Mouse (Mus musculus): Measurements from ENCODE around the gene Vmn1r44. TPM values are rescaled to one million over a fixed set of nuclear protein-coding genes. Genes with fewer than 3 reads are reported as not detected.
"Not testable (repeated sequence)": the region's sequence is repeated elsewhere in the genome, so short reads cannot be mapped to it uniquely, and the experiment has no call there.

Gene Vmn1r44
- polyA plus RNA-seq (2016; fragmentation: Nextera tagmentation; extraction: Ambion mirVana), result not detected in 2 replicates

DNA sequence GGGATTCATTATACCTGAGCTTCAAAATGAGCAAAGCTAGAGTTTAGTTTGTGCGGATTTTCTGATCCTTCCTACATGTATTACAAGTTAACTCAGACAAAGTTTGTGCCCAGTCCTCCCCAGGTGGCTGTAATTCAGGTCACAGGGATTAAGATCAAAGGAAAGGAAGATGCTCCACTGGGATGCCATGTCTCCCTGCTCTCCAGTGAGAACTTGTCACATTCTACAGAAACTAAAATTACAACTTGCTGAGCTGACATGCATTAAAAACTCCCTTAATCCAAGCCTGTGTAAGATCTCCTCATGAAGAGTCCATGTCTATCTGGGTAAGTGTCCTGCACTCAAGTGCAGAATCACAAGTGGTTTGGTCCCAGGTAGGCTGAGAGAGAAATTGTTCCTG is at the start of gene Vmn1r44:
Vmn1r44 (plus strand) TSS at position 301 of the 400 bp plus-strand sequence.
- Histone ChIP-seq H3K4me1 (no peaks in the 10 kb centered on the region), H3K4me3 (no peak within 1 kb of the TSS), H3K9me3 (no peaks in the 10 kb centered on the region), H3K27ac (no peak within 1 kb of the TSS), H3K36me3 (no peaks in the 10 kb centered on the region), H3K27me3 (ENCODE audit: insufficient read depth, poor library complexity, severe bottlenecking) (no peaks in the 10 kb centered on the region)
- DNase-seq (ENCODE audit: low spot score), result no peak
- WGBS, result 68% methylated on average over 1 of the region's 1 CpGs

DNA sequence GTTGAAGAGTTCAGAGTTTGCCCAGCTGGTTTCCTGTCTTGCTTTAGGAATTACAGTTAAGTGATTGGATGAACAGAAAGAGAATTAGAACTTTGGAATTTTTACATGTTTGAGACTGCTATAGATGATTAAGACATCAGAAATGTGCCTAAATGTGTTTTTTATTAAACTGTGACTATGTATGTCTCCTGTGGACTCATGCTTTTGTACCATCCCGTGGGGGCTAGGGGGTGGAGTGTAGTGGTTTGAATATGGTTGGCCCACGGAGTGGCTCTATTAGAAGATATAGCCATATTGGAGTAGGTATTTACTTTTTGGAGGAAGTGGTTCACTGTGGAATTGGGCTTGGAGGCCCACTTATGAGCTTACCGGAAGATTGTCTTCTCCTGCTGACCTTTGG is 25.9 kb upstream of the Vmn1r44 start:
- Histone ChIP-seq H3K4me3 (no peak overlapping the region), H3K9me3 (0 out of 2 replicates have a peak, but pooled peaks cover 5% of the 10 kb centered on the region), H3K27ac (no peak overlapping the region), H3K27me3 (ENCODE audit: insufficient read depth, poor library complexity, severe bottlenecking) (no peaks in the 10 kb centered on the region), H3K36me3 (no peaks in the 10 kb centered on the region), H3K4me1 (no peaks in the 10 kb centered on the region)
- WGBS, result 74% methylated on average over 3 of the region's 3 CpGs
- no peak for DNase-seq (ENCODE audit: low spot score)

DNA sequence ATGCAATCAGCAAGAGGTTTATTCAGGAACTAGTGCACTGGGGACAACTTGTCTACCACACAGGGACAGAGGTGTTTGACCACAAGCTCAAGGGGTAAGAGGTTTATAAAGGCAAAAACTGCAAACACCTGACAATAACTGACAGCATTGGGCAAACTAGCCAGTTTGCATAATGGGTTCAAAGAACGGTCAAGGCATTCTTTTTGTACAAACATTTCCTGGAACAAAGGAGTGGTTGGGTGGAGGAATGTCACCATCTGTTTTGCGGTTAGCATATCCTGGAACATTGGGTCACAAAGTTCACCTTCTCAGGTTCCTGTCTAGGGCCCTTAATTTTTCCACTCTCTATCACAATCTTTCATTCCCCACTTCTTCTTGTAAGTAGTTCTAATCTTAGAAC is 23.6 kb upstream of the Vmn1r44 start:
- WGBS, result 77% methylated on average over 2 of the region's 2 CpGs
- Histone ChIP-seq H3K27ac (no peak overlapping the region), H3K36me3 (no peaks in the 10 kb centered on the region), H3K4me1 (no peaks in the 10 kb centered on the region), H3K4me3 (no peak overlapping the region), H3K27me3 (ENCODE audit: insufficient read depth, poor library complexity, severe bottlenecking) (no peaks in the 10 kb centered on the region), H3K9me3 (0 out of 2 replicates have a peak, but pooled peaks cover 3% of the 10 kb centered on the region)
- DNase-seq (ENCODE audit: low spot score), result no peak

DNA sequence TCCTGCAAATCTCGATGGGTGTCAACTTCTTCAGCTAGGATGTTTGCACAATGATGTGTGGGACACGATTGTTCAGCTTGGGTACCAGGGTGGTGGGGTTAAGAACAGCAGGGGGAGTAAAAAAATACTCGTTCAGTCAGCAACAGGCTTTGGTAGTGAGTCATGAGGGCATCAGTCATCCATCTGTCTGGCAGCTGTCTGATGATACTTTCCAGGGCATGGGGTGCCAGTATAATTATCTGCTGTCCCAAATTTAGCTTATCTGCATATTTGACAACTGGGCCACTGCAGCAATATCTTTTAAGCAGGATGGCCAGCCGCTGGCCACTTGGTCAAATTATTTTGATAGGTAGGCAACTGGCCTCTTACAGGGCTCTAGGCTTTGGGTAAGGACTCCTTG is 19.7 kb upstream of the Vmn1r44 start:
- H3K9me3 ChIP-seq, result peaks cover 5% of the 10 kb centered on the region; the same call in 1 of the 2 replicates
- H3K4me1 ChIP-seq, result no peaks in the 10 kb centered on the region
- no peaks in the 10 kb centered on the region for H3K36me3 ChIP-seq
- DNase-seq (ENCODE audit: low spot score), result no peak
- no peak overlapping the region for H3K4me3 ChIP-seq
- 68% methylated on average over 4 of the region's 4 CpGs for whole genome bisulfite sequencing
- no peak overlapping the region for H3K27ac ChIP-seq
- no peaks in the 10 kb centered on the region for H3K27me3 ChIP-seq (ENCODE audit: insufficient read depth, poor library complexity, severe bottlenecking)

DNA sequence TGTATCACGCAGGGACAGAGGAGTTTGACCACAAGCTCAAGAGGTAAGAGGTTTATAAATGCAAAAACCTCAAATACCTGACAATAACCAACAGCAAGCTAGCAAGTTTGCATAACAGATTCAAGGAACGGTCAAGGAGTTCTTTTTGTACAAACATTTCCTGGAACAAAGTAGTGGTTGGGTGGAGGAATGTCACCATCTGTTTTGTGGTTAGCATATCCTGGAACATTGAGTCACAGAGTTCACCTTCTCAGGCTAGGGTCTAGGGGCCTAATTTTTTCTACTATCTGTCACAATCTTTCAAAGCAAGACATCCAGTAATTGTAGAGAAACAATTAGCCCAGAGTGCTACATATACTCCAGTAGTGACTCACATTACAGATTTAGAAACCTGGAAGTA is 16.2 kb upstream of the Vmn1r44 start:
- no peaks in the 10 kb centered on the region for H3K27me3 ChIP-seq (ENCODE audit: insufficient read depth, poor library complexity, severe bottlenecking)
- no peak overlapping the region for H3K4me3 ChIP-seq
- no peaks in the 10 kb centered on the region for H3K4me1 ChIP-seq
- no peak for DNase-seq (ENCODE audit: low spot score)
- 77% methylated on average over 2 of the region's 2 CpGs for WGBS
- peaks cover 5% of the 10 kb centered on the region; the same call in 1 of the 2 replicates for H3K9me3 ChIP-seq
- H3K27ac ChIP-seq, result no peak overlapping the region
- no peaks in the 10 kb centered on the region for H3K36me3 ChIP-seq

DNA sequence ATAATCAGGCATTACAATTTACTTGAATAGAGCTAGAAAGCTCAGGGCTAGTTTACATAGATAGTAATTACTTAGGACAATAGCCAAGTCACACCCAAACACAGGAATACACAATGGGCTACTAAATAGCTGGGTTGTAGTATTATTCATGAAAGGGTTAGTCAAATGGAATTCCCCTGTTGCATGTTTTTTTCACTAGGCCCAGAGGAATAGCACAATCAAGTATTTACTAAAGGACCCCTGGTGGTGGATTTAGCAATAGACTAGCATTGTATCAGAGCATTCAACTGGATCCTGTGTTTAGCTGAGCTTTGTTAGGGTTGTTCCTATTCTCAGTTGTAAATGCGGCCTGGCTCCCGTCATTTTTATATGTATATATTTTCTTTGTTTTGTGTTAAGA is 15.5 kb upstream of the Vmn1r44 start:
- Histone ChIP-seq H3K27me3 (ENCODE audit: insufficient read depth, poor library complexity, severe bottlenecking) (no peaks in the 10 kb centered on the region), H3K4me3 (no peak overlapping the region), H3K36me3 (no peaks in the 10 kb centered on the region), H3K4me1 (no peaks in the 10 kb centered on the region), H3K9me3 (peaks cover 5% of the 10 kb centered on the region; the same call in 1 of the 2 replicates), H3K27ac (no peak overlapping the region)
- DNase-seq (ENCODE audit: low spot score), result no peak
- 89% methylated on average over 2 of the region's 2 CpGs for WGBS

DNA sequence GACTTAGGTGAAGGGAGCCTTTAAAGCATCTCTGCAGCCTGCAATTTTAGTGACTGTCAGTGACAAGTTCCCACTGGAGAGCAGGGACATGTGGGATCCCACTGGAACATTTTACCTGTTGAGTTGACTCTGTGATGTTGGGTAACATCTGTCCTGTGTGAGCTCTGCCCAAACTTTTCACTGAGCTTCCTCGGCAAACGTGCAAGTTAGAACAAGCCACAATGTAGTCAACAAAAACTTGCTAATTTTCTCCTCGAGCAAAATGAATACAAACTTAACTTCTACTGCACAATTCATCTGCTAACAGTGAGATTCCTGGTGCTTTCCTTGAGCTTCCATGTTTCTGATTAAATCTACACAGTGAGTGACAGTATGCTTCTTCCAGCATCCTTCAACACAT is 7.1 kb upstream of the Vmn1r44 start, which contains the start of the genes Vmn1r42 and Vmn1r43:
Vmn1r42 (minus strand) TSS at position 101 of the 400 bp plus-strand sequence.
Vmn1r43 (minus strand) TSS at position 101 of the 400 bp plus-strand sequence.
- 72% methylated on average over 3 of the region's 3 CpGs for WGBS
- not testable (repeated sequence) for H3K4me3 ChIP-seq; H3K27me3 ChIP-seq (ENCODE audit: insufficient read depth, poor library complexity, severe bottlenecking); H3K27ac ChIP-seq; H3K9me3 ChIP-seq; DNase-seq (ENCODE audit: low spot score); H3K4me1 ChIP-seq; H3K36me3 ChIP-seq

DNA sequence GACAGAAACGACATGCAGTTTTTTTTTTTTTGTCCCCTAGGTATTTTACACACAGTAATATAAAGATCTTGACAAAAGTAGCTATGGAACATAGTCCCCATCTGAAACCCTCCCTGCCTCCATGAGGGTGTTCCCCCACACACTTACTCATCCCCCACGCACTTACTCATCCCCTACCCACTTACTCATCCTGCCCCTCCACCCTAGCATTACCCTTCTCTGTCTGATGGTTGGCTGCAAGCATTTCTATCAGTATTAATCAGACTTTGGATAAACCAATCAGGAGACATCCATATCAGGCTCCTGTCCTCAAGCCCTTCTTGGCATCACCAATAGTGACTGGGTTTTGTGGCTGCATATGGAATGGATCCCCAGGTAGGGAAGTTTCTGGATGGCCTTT is 6.5 kb upstream of the Vmn1r44 start:
- Histone ChIP-seq H3K9me3 (no peaks in the 10 kb centered on the region), H3K4me3 (no peak overlapping the region), H3K36me3 (no peaks in the 10 kb centered on the region), H3K4me1 (no peaks in the 10 kb centered on the region), H3K27me3 (ENCODE audit: insufficient read depth, poor library complexity, severe bottlenecking) (no peaks in the 10 kb centered on the region), H3K27ac (no peak overlapping the region)
- 68% methylated on average over 2 of the region's 2 CpGs for WGBS
- DNase-seq (ENCODE audit: low spot score), result no peak

DNA sequence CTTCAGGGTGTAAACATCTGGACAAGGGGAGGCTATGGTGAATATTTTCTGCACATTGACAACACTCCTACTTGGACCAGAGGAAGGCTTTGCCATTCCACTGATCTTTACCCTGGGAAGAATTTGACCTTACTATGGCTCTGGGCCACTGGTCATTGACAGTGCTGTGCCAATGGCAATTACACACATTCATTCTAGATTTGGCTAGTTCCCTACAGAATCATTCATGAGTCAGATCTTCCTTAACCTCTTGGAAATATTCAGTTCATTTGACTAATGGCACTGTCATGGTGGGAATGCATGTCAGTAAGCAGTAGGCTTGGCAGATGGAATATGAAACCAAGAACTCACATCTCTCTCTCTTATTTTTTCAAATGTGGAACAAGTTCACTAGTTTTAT is 2.6 kb upstream of the Vmn1r44 start:
- H3K4me1 ChIP-seq, result no peaks in the 10 kb centered on the region
- DNase-seq (ENCODE audit: low spot score), result no peak
- no peak overlapping the region for H3K27ac ChIP-seq
- no peaks in the 10 kb centered on the region for H3K9me3 ChIP-seq
- no peaks in the 10 kb centered on the region for H3K27me3 ChIP-seq (ENCODE audit: insufficient read depth, poor library complexity, severe bottlenecking)
- H3K4me3 ChIP-seq, result no peak overlapping the region
- no peaks in the 10 kb centered on the region for H3K36me3 ChIP-seq

DNA sequence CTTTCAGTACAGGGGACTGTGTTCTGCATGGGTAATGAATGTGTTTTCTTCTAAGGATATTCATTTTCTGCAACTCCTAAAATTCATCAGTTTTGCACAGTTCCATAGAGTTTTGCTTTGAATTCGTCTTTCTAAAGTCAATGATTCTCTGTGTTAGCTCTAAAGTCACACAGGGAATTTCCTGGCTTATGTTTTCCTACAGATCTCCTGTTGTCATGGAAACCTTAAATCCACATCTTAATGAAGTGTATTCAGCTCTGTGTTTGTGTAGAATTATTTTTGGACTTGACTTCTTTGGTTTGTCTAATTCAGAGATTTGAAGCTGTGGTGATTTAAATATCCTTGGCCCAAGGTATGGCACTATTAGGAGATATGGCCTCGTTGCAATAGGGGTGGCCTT is 352 bp downstream of the Vmn1r44 start:
- Histone ChIP-seq H3K9me3 (no peaks in the 10 kb centered on the region), H3K27ac (no peak overlapping the region), H3K4me1 (no peaks in the 10 kb centered on the region), H3K36me3 (no peaks in the 10 kb centered on the region), H3K27me3 (ENCODE audit: insufficient read depth, poor library complexity, severe bottlenecking) (no peaks in the 10 kb centered on the region), H3K4me3 (no peak overlapping the region)
- 52% methylated on average over 2 of the region's 2 CpGs for WGBS
- DNase-seq (ENCODE audit: low spot score), result no peak

DNA sequence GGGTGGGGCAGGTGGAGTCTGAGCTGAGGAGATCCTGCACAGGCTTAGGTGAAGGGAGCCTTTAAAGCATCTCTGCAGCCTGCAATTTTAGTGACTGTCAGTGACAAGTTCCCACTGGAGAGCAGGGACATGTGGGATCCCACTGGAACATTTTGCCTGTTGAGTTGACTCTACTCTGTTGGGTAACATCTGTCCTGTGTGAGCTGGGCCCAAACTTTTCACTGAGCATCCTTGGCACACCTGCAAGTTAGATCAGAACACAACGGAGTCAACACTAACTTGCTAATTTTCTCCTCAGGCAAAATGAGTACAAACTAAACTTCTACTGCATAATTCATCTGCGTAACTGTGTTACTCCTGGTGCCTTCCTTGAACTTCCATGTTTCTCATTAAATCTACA is 57.0 kb downstream of the Vmn1r44 start, which contains the start of gene Vmn1r45:
Vmn1r45 (minus strand) TSS at position 101 of the 400 bp plus-strand sequence.
- H3K9me3 ChIP-seq; H3K4me1 ChIP-seq; H3K27ac ChIP-seq; DNase-seq (ENCODE audit: low spot score); H3K4me3 ChIP-seq; H3K27me3 ChIP-seq (ENCODE audit: insufficient read depth, poor library complexity, severe bottlenecking); H3K36me3 ChIP-seq: not testable (repeated sequence)
- 83% methylated on average over 2 of the region's 2 CpGs for WGBS

DNA sequence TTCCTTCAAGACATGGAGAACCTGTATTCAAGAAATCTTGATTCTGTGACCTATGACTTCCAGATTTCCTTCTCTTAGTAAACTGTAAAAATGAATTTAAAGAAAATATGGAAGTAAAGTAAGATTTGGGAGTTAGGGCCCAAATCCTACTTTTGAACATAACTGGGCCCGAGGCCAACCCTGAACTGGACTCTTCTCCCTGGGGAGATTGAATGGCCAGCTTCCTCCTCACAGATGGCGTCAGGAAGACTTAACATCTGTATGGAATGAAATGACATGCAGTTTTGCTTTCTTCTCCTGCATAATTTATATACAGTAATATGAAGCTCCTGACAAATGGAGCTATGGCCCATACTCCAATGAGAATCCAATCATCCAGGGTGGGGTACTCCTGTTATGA is 57.5 kb downstream of the Vmn1r44 start:
- Histone ChIP-seq H3K4me1 (no peaks in the 10 kb centered on the region), H3K27me3 (ENCODE audit: insufficient read depth, poor library complexity, severe bottlenecking) (no peaks in the 10 kb centered on the region), H3K36me3 (no peaks in the 10 kb centered on the region), H3K27ac (no peak overlapping the region), H3K4me3 (no peak overlapping the region), H3K9me3 (no peaks in the 10 kb centered on the region)
- DNase-seq (ENCODE audit: low spot score), result no peak
- 77% methylated on average over 2 of the region's 2 CpGs for WGBS

Data from heart, embryonic 10.5 days (tissue).